Comparison of ENCODE assay signal across 14 mouse cellular contexts in genomic region chr1:182110708-182111385, GRCm38 (mm10). TPM values are rescaled to one million over a fixed set of nuclear protein-coding genes. Genes with fewer than 3 reads are reported as not detected.
DNase-seq lines count a peak whose midpoint lies in the region; ATAC-seq and TF ChIP-seq lines count a peak whose summit lies in the region.
"Had no signal": no experiment of that assay in that cellular context is flagged by ENCODE, and none has a peak within 500 bp of the region (broad histone marks: within the 10 kb centered on the region; RNA-seq: fewer than 3 reads in every experiment).

No protein-coding gene starts in this region.

- H3K9me3 ChIP-seq in midbrain, postnatal 0 days (ENCODE audit: low read length): no peaks in the 10 kb centered on the region
- H3K9me3 ChIP-seq in midbrain, embryonic 16.5 days (replicated peaks; ENCODE audit: control insufficient read depth, low read length, poor library complexity, severe bottlenecking): no peaks in the 10 kb centered on the region
- no peaks in the 10 kb centered on the region for H3K9me3 ChIP-seq in heart, embryonic 10.5 days
- H3K9me3 ChIP-seq: forebrain, embryonic 13.5 days; hindbrain, embryonic 15.5 days; liver, embryonic 12.5 days; midbrain, embryonic 13.5 days had no signal

- no peak overlapping the region for H3K27ac ChIP-seq in midbrain, postnatal 0 days (ENCODE audit: low read depth, low read length)
- no peak overlapping the region for H3K27ac ChIP-seq in midbrain, embryonic 16.5 days (ENCODE audit: low read length)
- peak overlapping the region; percentile 60 for H3K27ac ChIP-seq in heart, embryonic 10.5 days
- H3K27ac ChIP-seq: forebrain, embryonic 13.5 days; hindbrain, embryonic 15.5 days; liver, embryonic 12.5 days; midbrain, embryonic 13.5 days had no signal

- no peaks in the 10 kb centered on the region; the same call in 1 of the 2 replicates for H3K4me1 ChIP-seq in midbrain, postnatal 0 days (ENCODE audit: insufficient read depth, low read length)
- H3K4me1 ChIP-seq in midbrain, embryonic 16.5 days (ENCODE audit: control insufficient read depth, insufficient read depth, low read length): no peaks in the 10 kb centered on the region
- H3K4me1 ChIP-seq in heart, embryonic 10.5 days: peaks cover 59% of the 10 kb centered on the region

- no peak overlapping the region for H3K9ac ChIP-seq in midbrain, postnatal 0 days (replicated peaks; ENCODE audit: low read length, poor library complexity, severe bottlenecking)
- no peak overlapping the region for H3K9ac ChIP-seq in midbrain, embryonic 16.5 days (ENCODE audit: low read depth, low read length)
- H3K9ac ChIP-seq: forebrain, embryonic 13.5 days; hindbrain, embryonic 15.5 days; liver, embryonic 12.5 days; midbrain, embryonic 13.5 days had no signal

- WGBS in midbrain, postnatal 0 days: 79% methylated on average over 15 of the region's 15 CpGs
- WGBS in midbrain, embryonic 16.5 days: 76% methylated on average over 15 of the region's 15 CpGs
- 58% methylated on average over 15 of the region's 15 CpGs for WGBS in heart, embryonic 10.5 days

- DNase-seq in adrenal gland, postnatal 14 days: peak; percentile 60
- DNase-seq in adrenal gland, postnatal 25 days: no peak
- DNase-seq in midbrain, postnatal 0 days (ENCODE audit: low spot score): peak; percentile 63
- DNase-seq in heart, embryonic 10.5 days (ENCODE audit: low spot score): no peak
- DNase-seq in thymus, postnatal 14 days: no peak
- no peak for DNase-seq in kidney, postnatal 36 days
- DNase-seq in kidney, postnatal 14 days: no peak

- H3K4me2 ChIP-seq in midbrain, postnatal 0 days (ENCODE audit: low read depth, low read length, poor library complexity, severe bottlenecking): no peak overlapping the region
- no peak overlapping the region for H3K4me2 ChIP-seq in midbrain, embryonic 16.5 days (ENCODE audit: low read length)
- H3K4me2 ChIP-seq: forebrain, embryonic 13.5 days; hindbrain, embryonic 15.5 days; liver, embryonic 12.5 days; midbrain, embryonic 13.5 days had no signal

- H3K27me3 ChIP-seq in midbrain, postnatal 0 days (ENCODE audit: insufficient read depth, low read length): no peaks in the 10 kb centered on the region
- H3K27me3 ChIP-seq in midbrain, embryonic 16.5 days (ENCODE audit: control insufficient read depth, insufficient read depth, low read depth, low read length): no peaks in the 10 kb centered on the region
- H3K27me3 ChIP-seq in heart, embryonic 10.5 days (ENCODE audit: insufficient read depth, poor library complexity, severe bottlenecking): no peaks in the 10 kb centered on the region
- H3K27me3 ChIP-seq: hindbrain, embryonic 15.5 days had no signal

- no peaks in the 10 kb centered on the region for H3K36me3 ChIP-seq in midbrain, postnatal 0 days (ENCODE audit: insufficient read depth, low read length)
- H3K36me3 ChIP-seq in midbrain, embryonic 16.5 days (ENCODE audit: control insufficient read depth, insufficient read depth, low read length): no peaks in the 10 kb centered on the region
- no peaks in the 10 kb centered on the region for H3K36me3 ChIP-seq in heart, embryonic 10.5 days
- H3K36me3 ChIP-seq: hindbrain, embryonic 15.5 days; liver, embryonic 12.5 days; midbrain, embryonic 13.5 days had no signal

- no peak overlapping the region for H3K4me3 ChIP-seq in midbrain, postnatal 0 days (ENCODE audit: low read depth, low read length)
- no peak overlapping the region for H3K4me3 ChIP-seq in midbrain, embryonic 16.5 days (ENCODE audit: low read depth, low read length)
- no peak overlapping the region for H3K4me3 ChIP-seq in heart, embryonic 10.5 days
- H3K4me3 ChIP-seq: forebrain, embryonic 13.5 days; hindbrain, embryonic 15.5 days; liver, embryonic 12.5 days; midbrain, embryonic 13.5 days had no signal

- TF ChIP-seq CTCF in midbrain, postnatal 0 days (IDR thresholded peaks at IDR 0.05): no peak

- no peak for ATAC-seq in midbrain, postnatal 0 days (ENCODE audit: low FRiP score)
- ATAC-seq in midbrain, embryonic 16.5 days: no peak
- ATAC-seq: liver, embryonic 12.5 days; midbrain, embryonic 13.5 days had no signal

RNA-seq across cellular contexts. Expression of gene Srp9, which starts 13.7 kb away (rescaled TPM):
- 48.0 and 56.0 TPM in 2 replicates for total RNA-seq in adrenal gland, postnatal 14 days (2021)
- 50.7 and 60.9 TPM in 2 replicates for total RNA-seq in adrenal gland, postnatal 25 days (2021)
- 70.5 and 76.1 TPM in 2 replicates for total RNA-seq in midbrain, postnatal 0 days (2014; rRNA removed)
- polyA plus RNA-seq in midbrain, postnatal 0 days (2015; fragmentation: Nextera tagmentation; extraction: Ambion mirVana): 169 and 173 TPM in 2 replicates
- 132 and 139 TPM in 2 replicates for polyA plus RNA-seq in midbrain, embryonic 16.5 days (2015; fragmentation: Nextera tagmentation; extraction: Ambion mirVana)
- 121 and 128 TPM in 2 replicates for polyA plus RNA-seq in heart, embryonic 10.5 days (2016; fragmentation: Nextera tagmentation; extraction: Ambion mirVana)

RNA-seq across cellular contexts. Expression of gene Vmn1r1, which starts 53.4 kb away (rescaled TPM):
- not detected in 2 replicates for total RNA-seq in adrenal gland, postnatal 14 days (2021)
- total RNA-seq in adrenal gland, postnatal 25 days (2021): not detected in 2 replicates
- not detected in 2 replicates for total RNA-seq in midbrain, postnatal 0 days (2014; rRNA removed)
- polyA plus RNA-seq in midbrain, postnatal 0 days (2015; fragmentation: Nextera tagmentation; extraction: Ambion mirVana): not detected in 2 replicates
- not detected in 2 replicates for polyA plus RNA-seq in midbrain, embryonic 16.5 days (2015; fragmentation: Nextera tagmentation; extraction: Ambion mirVana)
- polyA plus RNA-seq in heart, embryonic 10.5 days (2016; fragmentation: Nextera tagmentation; extraction: Ambion mirVana): not detected in 2 replicates
- total RNA-seq: common myeloid progenitor, adult 5-6 weeks; layer of hippocampus, adult 18-20 months had no signal
- polyA plus RNA-seq: forebrain, embryonic 13.5 days; hindbrain, embryonic 15.5 days; liver, embryonic 12.5 days; midbrain, embryonic 13.5 days had no signal

Comparison
In these comparisons a context has a peak if more than half of its experiments do, and no peak if none do; other contexts are left out.
1. DNase-seq: peak in adrenal gland, postnatal 14 days (single experiment) and midbrain, postnatal 0 days (single experiment); none in adrenal gland, postnatal 25 days (single experiment), heart, embryonic 10.5 days (single experiment), thymus, postnatal 14 days (single experiment), kidney, postnatal 36 days (0 of 2) and kidney, postnatal 14 days (single experiment).